Mouse (Mus musculus): ENCODE data around the gene Ttc30a2.
"Not testable (repeated sequence)": the region's sequence is repeated elsewhere in the genome, so short reads cannot be mapped to it uniquely, and the experiment has no call there.

Ttc30a2 gene

DNA sequence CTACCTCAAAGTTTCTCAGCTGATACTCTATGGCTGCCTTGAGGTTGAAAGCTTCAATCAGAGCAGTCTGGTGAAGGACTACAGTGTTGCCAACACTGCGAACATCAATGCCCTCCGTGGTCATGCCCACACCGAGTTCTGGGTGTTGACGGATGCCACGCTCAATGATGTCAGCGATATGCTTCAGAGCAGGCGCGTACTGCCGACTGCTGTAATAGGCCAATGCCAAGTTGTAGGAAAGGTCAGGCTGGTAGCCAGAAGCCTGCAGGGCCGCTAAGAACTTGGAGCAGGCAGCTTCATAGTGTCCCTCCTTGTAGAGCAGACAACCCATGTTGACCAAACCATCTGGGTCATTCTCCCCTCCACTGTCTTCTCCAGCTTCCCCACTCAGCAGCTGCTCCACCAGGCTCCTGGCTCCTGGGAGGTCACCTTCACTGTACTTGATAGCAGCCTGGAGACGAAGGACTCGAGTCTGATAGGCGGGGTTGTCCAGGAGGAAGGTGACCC, 3.0 kb upstream of the Ttc30a2 start:
- DNase-seq (ENCODE audit: low spot score in 2 of 2), result not testable (repeated sequence)

DNA sequence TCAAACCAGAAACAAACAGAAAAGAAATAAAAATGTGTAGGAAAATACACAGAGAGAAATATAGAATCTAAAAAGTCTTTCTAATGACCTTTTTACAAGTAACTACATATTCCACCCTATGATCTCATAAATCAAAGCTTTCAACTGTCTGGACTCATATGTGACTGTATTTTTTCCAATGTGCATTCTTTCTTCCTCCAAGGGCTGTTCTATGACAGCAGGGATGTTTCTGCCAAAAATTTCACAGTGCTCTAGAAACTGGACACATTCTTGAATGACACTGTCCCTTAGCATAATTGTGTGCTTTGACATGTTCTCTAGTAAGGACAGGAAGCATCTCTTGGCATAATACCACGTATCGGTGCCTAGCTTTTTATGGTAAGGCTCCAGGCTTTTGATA, 1.9 kb downstream of the Ttc30a2 start:
- not testable (repeated sequence) for DNase-seq (ENCODE audit: low spot score in 2 of 2)

DNA sequence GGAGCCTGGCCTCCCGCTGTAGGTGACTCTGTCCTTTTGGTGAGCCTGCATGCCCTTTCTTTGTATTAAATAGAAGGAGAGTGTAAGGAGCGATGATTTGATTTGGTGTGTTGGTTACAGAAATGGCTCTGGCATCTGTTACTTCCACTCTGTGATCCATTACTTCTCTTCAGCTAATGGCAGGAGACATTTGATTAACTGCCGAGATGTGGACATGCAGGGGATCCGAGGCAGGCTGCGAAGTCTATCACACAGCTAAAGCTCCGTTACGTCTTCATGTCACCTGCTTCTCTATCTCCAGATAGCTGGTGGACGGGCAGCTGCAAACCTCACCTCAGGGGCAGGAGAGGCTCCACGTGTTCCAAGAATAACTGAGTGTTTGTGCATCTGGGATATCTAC, 3.8 kb downstream of the Ttc30a2 start:
- no peak for DNase-seq (ENCODE audit: low spot score in 2 of 2)

DNA sequence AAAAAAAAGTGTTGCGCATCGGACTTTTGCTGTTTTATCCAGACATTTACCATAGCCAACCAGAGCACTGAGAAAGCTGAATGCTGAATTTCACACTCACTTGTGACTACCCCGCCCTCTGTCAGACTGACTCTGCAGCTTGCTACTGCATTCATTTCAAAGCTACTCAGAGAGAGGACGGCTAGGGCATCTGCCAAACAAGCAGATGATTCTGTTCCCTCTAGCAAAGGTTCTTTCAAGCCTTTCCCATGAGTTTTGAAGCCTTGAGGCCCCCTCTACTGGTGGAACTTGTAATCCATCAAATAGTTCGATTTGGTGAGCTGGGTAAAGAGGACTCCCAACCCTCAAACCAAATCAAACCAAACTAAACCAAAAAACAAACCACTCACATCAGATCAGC, 13.0 kb downstream of the Ttc30a2 start:
- DNase-seq (ENCODE audit: low spot score in 2 of 2), result peak; percentile 46 to 60

DNA sequence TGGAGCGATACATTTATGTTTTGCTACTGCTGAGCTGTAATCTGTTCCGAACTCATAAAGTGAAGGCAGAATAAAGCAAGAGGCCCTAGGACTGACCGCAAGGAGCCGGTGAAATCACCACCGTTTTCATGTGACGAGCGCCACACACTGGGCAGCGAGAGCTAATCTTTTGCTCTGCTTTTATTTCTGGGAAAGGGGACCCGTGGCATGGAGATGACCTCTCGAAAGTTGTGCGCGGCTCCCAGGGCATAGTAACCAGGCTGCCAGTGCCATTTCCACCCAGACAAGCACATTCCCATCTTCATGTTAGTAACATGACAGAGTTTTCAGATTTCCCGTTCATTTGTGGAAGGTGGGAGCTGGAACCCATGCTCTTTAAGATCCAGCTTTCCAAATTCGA, 13.5 kb downstream of the Ttc30a2 start:
- DNase-seq (ENCODE audit: low spot score in 2 of 2), result peak; percentile 13 to 16

DNA sequence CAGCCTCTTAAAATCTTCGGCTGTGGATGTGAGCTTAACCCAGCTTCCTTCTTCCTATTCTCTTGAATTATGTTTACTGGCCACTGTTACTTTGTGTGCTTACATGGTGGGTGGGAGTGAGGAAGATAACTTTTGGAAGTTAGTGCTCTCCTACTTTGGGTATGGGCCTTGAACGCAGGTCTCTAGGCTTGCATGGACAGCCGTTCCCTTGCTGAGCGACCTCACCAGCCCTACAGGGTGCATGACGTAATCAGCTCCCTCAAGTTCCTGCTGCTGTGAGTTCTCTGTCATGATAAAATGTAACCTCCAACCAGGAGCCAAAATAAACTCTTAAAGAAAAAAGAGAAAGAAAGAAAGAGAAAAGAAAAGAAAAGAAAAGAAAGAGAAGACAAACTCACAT, 13.9 kb downstream of the Ttc30a2 start:
- no peak for DNase-seq (ENCODE audit: low spot score in 2 of 2)

DNA sequence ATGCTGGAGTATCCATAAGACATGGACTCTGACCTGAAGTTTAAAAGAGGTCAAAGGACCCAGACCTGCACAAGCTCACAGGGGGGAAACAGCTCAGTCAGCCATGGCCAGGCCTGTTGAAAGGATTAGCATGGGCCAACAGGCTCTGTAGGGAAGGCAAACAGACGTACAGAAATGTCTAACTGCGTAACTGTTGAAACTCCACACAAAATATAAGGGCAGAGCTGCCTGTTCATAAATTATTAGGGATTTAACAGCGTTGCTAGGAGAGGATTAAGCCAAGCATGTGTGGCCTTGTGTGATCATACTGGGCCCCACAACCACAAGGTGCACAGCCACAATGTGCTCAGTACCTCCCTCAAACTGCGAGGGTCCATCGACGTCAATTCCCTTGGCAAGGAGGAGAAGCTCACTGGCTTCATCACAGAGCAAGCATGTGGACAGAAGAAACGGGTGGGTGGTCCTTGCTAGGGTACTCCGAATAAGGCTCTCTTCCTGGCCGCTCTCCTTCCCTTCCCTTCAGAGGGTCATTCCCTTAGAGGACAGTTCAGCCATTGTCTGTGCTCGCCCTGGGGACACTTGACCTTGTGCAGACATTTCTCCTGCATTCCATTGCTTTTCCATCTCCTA, 14.6 kb downstream of the Ttc30a2 start:
- no peak for DNase-seq (ENCODE audit: low spot score in 2 of 2)

DNA sequence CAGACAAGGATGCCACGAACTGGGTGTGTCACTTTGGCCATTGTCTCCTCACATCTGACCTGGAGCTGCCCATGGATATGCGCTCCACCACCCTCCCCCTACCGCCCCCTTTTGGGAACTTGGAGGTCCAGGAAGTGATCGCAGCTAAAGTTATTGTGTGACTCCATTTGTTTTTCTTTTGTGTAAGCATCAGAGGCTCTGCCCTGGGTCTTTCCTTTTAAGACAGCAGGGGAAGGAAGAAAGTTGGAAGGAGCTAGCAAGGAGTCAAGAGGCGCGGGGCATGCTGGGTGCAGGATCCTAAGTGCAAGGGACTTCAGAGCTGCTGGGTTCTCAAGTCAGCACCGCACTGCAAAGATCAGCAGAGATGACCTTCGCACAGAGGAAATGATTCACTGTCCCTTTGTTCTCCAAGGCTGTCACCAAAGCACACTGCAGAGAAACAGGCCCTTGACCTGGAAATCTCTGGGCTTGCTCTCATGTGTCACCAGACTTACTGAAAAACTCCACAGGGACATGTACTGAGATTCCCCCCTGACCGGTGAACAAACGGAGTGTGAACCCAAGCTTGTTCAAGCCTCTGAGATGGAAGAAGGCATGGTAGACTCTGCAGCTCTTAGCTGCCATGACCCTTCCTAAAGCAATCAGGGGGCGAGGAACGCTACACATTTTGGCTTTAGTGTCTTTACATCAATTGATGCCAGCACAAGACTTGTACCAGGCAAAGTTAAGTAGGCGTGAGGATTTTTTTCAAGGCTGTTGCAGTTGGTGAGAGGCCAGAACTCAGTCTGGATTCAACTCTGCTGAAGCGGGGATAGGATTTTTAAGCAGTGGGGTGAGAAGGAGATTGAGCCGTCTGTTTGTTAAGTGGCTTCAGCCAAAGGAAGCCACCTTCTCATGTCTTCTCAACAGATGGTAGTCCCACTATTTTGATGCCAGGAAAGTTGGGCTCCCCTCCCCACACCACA, 17.3 kb downstream of the Ttc30a2 start:
- no peak for DNase-seq (ENCODE audit: low spot score in 2 of 2)

DNA sequence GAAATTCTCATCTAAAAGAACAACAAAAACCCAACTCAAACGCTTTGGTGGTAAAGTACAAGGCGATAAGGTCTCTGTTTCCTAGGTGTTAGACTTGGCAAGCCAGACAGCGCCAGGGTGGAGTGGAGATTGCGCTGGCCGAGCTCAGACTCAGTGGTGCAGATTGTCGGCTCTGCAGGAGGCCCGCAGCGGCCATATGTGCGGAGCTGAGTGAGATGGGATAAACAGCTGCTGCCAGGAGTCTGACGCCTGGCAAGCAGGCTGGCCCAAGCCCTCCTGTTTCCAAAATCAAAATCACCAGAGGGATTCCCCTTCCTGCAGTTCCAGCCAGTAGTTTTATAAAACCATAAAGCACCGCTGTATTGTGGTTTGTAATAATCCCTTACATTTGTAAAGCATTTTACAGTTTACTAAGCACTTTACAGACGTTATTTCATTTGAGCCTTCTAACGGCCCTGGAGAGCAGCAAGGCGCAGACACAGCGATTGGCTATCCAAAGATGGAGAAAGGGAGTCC, 18.1 kb downstream of the Ttc30a2 start:
- no peak for DNase-seq (ENCODE audit: low spot score in 2 of 2)

DNA sequence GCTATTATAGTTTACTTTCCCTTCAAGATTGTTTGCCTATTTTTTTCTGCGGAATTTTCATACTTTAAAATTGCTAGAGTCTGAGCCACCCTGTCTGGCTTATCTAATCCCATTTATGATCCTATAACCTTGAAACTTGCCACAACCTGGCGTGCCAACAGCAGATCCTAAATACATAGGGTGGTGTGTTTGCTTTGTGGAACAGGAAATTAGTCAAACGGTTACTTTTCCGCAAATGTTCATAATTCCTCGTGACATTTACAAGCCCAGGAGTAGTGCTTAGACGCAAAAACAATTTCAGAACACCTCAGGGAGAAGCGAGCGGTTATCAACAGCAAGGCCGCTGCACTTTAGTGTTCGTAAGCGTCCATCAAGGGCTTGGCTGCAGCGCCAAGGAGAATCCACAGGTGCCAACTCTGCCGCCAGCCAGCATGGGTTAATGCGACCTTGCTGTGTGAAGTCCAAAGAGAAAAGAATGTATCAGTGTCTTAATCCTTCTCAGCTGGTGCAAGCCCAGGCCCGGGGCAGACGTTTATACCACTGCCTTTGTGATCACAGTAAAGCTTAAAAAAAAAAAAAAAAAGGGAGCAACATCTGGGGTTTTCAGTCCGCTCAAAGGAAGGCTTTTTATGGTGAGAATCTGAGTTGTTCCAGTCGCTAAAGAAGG, 18.7 kb downstream of the Ttc30a2 start:
- no peak for DNase-seq (ENCODE audit: low spot score in 2 of 2)

DNA sequence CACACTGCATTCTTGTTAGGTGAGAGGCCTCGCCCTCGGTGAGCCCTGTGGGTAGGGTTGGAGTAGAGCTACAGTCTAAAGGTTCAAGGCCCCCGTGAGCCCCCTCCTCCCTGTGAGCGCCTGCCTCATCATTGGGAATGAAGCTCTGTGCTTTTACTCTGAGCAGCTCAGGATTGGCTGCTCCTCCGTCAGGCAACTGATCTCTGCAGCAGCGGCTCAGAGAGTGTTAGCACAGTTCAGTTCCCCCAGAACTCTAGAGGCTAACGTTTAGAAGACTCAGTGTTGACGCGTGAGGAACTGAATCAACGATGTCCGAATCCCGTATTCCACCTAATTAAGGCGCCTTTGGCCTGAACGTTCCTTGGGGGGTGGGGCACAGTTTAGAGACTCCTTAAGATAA, 22.3 kb downstream of the Ttc30a2 start:
- DNase-seq (ENCODE audit: low spot score in 2 of 2), result no peak

DNA sequence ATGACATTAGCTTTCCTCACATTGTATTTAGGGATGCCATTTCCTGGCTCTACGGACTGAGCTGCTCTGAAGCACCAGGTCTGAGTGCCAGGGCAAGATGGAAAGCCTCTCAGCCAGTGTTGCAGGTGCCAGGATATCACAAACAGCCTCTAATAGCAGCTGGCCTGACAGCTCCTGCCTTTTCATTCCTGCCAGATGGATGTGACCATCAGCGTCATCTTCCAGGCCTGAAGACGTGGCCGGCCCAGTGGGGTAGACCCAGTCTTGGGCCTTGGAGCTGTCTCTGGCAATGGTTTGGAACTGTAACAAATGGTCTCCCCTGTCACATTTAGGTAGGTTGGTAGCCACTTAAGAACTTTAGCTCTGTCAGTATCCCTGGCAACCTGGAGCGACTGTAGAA, 24.6 kb downstream of the Ttc30a2 start:
- DNase-seq (ENCODE audit: low spot score in 2 of 2), result no peak

DNA sequence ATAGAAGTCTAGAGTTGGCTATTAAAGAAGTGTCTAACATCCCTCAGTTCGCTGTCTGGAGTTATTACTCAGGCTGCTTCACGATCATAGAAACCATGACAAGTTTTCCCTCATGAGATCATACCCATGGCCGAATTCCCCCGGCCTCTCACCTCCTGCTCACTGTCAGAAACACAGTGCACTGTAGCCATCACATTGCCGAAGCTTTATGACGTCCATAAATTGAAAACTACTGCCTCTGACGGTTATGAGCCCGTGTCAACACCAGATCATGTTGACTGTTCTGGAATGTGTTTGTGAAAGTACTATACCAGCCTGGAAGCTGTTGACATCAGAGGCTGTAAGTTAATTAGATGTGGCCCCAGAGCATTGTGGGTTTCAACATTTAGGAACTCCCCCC, 27.3 kb downstream of the Ttc30a2 start:
- DNase-seq (ENCODE audit: low spot score in 2 of 2), result no peak

DNA sequence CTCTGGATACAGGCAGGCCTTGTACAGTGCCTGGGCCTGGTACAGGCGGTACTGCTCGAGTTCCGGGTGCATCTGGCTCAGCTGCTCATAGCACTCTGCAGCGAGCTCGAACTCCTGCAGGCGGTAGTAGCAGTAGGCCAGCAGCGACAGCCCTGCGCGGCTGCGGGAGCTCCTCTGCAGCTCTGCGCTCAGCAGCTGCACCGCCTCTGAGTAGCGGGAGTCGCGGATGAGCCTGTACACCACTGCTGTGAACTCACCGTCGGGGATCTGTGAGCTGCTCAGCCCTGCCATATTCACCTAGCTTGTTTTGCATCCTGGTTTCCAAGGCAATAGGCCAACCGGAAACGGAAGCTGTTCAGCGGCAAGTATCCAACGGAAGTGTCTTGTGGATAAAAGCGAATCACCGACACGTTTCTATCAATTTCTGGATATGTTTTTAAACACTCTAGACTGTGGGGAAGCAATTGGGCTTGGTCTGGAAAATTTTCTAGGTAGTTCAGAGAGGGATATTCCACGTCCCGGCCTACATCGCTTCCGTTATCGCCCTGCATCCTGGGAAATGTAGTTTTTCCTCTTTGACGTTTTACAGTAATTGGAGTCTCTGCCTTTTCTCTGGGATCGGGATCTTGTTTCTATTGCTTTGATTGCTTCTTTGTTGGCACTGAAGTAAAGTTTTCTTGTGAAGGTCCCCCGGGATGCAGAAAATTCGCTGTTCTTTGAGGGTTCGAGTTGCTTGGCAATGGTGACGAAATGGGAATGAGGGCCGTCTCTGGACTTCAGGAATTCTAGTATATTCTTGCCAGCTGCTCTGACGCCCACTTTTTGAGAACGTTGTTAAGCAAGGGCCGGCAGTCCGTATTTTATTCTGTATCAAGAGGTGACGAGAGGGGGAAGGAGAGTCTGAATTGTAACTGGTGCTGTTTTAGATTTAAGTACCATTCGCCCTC, 39.6 kb downstream of the Ttc30a2 start, which contains the start of gene Ttc30b:
Ttc30b (minus strand) TSS at position 469 of the 947 bp plus-strand sequence.
- DNase-seq (ENCODE audit: low spot score in 2 of 2), result peak; percentile 68 to 69

DNA sequence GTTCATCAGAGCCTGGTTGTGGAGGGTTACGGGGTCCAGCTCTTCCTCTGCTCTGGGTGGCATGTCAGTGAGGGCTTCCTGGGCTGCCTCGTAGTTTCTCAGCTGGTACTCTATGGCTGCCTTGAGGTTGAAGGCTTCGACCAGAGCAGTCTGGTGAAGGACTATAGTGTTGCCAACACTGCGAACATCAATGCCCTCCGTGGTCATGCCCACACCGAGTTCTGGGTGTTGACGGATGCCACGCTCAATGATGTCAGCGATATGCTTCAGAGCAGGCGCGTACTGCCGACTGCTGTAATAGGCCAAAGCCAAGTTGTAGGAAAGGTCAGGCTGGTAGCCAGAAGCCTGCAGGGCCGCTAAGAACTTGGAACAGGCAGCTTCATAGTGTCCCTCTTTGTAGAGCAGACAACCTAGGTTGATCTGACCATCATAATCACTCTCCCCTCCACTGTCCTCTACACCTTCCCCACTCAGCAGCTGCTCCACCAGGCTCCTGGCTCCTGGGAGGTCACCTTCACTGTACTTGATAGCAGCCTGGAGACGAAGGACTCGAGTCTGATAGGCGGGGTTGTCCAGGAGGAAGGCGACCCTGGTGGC, 40.4 kb downstream of the Ttc30a2 start:
- not testable (repeated sequence) for DNase-seq (ENCODE audit: low spot score in 2 of 2)

DNA sequence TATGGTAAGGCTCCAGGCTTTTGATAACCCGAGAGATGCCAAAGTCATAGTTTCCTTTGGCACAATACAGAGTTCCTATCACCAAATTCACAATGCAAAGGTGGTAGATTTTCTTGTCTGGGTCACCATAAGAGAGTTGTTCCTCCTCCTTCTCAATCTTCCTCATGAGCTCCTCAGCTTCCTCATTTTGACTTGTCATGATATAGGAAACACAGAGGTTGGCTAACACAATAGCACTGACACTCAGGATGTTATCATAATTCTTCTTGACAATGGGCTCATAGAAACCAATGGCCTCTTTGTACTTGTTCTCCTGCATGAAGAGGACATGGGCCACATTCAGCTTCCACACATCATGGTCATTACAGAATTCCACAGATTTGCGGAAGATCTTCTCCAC, 41.3 kb downstream of the Ttc30a2 start:
- DNase-seq (ENCODE audit: low spot score in 2 of 2), result not testable (repeated sequence)

DNA sequence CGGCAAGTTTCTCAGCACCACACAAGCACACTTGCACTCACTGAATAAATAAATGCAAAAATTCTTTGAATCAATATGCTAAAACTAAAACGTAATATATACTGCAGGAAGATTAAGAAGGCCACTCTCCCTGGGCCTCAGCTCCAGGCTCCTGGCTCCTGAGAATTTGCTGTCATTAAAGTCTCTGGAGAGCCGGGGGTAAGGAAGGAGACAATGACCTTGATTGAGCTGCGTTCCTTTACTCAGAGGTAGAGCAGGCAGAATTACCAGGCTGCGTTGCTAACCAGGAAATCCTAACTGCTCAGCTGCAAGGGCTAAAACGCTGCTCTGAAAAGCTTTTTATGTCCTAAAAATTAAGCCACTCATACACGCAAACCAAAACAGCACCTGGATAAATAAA, 44.4 kb downstream of the Ttc30a2 start:
- DNase-seq (ENCODE audit: low spot score in 2 of 2), result no peak

DNA sequence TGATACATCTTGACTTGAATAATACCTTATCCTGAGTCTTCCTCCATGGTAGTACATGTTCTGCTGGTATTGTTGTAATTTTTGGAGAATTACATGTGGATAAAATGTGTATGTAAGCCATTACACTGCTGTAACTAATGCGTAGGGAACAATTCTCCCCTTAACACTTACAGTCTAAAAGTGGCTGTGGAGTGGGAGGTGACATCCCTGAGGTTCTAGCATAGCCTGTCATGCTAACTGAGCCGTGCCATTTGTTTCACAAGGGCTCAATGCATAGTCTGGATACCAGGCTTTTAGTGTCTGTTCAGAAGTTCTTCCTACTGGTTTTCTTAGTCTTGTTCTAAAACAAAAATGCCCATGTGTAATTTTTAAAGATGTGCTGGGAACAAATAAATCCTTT, 47.0 kb downstream of the Ttc30a2 start:
- no peak for DNase-seq (ENCODE audit: low spot score in 2 of 2)

DNA sequence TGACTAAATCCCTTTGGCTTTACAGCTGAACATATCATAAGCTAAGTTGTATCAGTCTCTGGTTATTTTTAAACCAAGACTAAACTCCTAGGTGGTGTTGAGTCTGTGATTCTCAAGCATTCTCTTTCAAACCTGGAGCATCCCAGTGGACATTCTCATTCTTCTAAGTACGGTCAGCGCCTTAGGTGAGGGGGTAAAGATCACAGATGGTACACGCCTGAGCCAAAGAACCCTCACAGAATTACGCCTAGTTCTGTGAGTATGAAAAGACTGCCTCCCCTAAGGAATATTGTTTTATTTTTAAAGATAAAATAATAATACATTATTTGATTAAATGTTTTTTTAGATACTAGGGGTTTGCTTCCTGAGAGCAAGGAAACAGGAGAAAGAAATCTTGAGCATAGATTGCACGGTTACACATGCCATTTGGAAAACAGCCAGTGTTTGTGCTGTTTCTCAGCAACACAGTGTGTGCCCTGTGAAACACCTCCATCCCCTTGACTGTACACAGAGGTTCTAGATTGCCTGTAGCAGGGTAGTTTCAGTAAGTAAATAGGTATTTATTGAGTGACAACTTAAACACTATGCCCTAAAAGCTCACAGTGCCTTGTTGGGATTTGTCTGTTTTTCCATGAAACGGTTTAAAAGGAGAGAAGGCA, 48.1 kb downstream of the Ttc30a2 start:
- no peak for DNase-seq (ENCODE audit: low spot score in 2 of 2)

DNA sequence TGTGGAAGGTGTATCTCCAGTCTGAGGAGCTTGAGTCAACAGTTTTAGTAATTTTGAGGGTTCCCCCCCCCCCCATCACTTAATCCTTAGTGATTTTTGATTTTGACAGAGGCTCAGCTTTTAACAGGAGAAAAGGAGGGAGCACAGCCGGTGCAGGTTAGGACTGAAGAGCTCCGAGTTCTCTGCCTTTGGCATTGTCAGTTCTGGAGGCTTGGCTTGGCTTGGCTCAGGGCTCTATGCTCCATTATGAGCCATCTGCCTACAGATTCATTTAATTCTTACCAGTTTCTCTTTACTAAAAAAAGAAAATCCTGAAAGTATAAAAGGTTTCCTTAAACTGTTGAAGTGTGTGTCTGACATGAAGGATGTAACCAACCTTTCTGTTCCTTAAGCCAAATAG, 48.8 kb downstream of the Ttc30a2 start:
- DNase-seq (ENCODE audit: low spot score in 2 of 2), result no peak
